Mouse (Mus musculus): ENCODE results near the gene Capn7. TPM values are rescaled to one million over a fixed set of nuclear protein-coding genes. Genes with fewer than 3 reads are reported as not detected.

The Capn7 gene
- total RNA-seq, 1 experiment from 2014 or later, result 79.4 TPM

DNA sequence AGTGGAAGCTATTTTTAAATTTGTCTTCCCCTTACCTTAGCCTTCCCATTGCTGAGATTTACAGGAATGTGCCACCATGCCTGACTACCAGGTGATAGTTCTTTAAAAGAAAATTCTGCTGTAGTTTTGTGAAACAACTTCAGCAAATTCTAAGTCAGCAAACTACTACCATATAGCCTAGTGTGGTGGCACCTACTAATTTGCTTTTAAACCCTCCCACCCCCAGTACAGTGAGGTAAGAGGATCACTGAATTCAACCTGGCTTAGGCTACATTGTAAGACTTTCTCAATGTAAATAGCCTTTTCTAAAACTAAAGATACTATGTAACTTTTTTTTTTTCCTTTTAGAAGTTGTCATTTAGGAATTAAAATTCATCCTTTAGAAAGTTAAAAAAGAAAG is 1.5 kb downstream of the Capn7 start:
- ATAC-seq (replicated peaks in 1 of 2; ENCODE audit: insufficient read depth in 1 of 2, low FRiP score in 2 of 2, low TSS enrichment in 1 of 2, low read depth in 1 of 2, poor library complexity in 2 of 2, severe bottlenecking in 2 of 2), result no peak

DNA sequence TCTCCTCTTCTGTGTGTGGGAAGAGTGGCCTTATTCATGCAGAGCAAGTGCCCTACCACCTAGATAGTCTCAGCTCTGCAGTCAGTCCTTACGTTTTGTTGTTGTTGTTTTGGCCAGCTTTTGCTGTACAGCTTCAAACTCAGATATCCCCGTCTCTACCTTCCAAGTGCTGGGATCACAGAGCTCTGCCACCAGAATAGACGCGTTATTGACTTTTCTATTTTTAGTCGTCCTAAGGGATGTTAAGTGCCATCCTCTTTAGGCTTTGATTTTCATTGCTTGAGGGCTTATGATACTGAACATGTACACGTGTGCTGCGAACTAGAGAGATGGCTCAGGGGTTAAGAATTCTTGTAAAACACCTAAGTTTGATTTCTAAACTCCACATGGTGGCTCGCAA is 6.8 kb downstream of the Capn7 start:
- ATAC-seq (replicated peaks in 1 of 2; ENCODE audit: insufficient read depth in 1 of 2, low FRiP score in 2 of 2, low TSS enrichment in 1 of 2, low read depth in 1 of 2, poor library complexity in 2 of 2, severe bottlenecking in 2 of 2), result no peak

DNA sequence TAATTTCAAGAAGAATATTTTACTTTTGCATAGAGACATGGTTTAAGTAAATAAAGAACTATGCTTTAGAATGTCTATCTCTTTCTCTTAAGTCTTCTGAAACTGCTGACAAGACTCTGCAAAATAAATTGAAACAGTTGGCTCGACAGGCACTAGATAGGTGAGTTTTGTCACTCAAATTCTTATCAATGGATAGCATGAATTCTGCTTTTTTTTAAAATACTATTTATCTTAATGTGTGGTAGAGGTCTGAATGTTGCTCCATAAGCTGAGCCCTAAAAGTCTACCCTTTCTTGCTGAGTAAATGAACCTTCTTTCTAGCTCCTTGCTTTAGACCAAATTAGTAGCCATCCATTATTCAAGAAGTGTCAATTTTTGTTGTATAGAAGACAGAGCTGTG is 8.9 kb downstream of the Capn7 start:
- no peak for ATAC-seq (replicated peaks in 1 of 2; ENCODE audit: insufficient read depth in 1 of 2, low FRiP score in 2 of 2, low TSS enrichment in 1 of 2, low read depth in 1 of 2, poor library complexity in 2 of 2, severe bottlenecking in 2 of 2)

DNA sequence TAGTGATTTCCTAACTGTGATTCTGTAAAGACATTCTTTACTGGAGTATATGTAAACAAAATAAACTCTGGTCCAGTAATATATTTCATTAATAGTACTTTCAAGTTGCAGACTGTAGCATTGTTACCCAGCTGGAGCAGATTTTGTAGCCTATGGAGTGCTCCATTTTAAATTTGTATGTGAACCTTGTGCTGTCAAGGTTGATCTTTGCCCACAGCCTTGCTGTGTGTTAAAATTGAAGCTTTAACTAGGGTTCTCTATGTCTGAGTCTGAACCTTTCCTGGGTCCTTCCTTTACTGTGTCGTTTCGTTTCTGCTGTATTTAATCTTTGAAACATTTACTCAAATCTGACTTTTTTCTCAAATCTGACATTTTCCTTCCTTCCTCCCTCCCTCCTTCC is 25.8 kb downstream of the Capn7 start:
- no peak for ATAC-seq (replicated peaks in 1 of 2; ENCODE audit: insufficient read depth in 1 of 2, low FRiP score in 2 of 2, low TSS enrichment in 1 of 2, low read depth in 1 of 2, poor library complexity in 2 of 2, severe bottlenecking in 2 of 2)

DNA sequence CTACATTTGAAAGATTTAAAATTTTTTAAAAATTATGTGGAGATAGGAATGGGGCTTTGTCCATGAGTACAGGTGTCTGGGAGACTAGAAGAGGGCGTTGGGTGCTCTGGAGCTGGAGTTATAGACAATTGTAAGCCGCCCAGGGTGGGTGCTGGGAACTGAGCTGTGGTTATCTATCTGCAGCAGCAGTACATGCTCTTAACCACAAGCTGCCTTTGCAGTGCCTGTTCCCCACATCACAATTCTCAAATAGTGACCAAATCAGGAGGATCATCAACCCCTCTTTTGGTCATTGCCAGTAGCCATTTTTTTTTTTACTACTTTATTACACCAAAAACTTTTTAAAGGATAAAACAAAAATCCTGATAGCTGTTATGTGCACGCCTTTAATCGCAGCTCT is 28.2 kb downstream of the Capn7 start:
- ATAC-seq (replicated peaks in 1 of 2; ENCODE audit: insufficient read depth in 1 of 2, low FRiP score in 2 of 2, low TSS enrichment in 1 of 2, low read depth in 1 of 2, poor library complexity in 2 of 2, severe bottlenecking in 2 of 2), result no peak

DNA sequence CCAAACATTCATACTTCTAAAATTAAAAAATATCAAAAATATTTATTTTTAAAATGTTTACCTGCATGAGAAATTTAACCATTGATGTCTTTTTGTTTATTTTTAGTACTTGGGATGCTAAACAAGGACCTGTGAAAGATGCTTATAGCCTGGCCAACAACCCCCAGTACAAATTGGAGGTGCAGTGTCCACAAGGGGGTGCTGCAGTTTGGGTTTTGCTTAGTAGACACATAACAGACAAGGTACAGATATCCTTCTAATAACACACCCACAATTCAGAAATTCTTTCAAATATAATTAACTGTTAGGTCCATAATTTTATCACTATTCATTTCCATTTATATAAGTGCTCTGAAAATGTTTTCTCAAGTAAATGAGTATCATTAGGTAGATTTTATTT is 28.9 kb downstream of the Capn7 start:
- ATAC-seq (replicated peaks in 1 of 2; ENCODE audit: insufficient read depth in 1 of 2, low FRiP score in 2 of 2, low TSS enrichment in 1 of 2, low read depth in 1 of 2, poor library complexity in 2 of 2, severe bottlenecking in 2 of 2), result peak in 1 of 2 experiments; percentile 42; a peak in 1 of 4 replicates

DNA sequence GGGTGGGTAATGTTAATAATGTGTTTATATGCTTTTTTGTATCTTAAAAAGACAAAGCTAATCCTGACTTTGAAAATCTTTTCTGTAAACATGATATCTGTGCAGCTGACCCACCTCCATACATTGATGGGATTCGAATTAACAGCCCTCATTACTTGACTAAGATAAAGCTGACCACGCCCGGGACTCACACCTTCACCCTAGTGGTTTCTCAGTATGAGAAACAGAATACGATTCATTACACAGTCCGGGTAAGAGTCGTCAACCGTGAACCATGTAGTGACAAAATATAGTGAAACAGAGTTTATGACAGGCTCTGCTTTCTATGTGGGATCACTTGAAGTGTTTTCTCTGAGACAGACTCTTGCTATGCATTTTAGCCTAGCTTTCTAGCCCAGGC is 31.5 kb downstream of the Capn7 start:
- no peak for ATAC-seq (replicated peaks in 1 of 2; ENCODE audit: insufficient read depth in 1 of 2, low FRiP score in 2 of 2, low TSS enrichment in 1 of 2, low read depth in 1 of 2, poor library complexity in 2 of 2, severe bottlenecking in 2 of 2)

DNA sequence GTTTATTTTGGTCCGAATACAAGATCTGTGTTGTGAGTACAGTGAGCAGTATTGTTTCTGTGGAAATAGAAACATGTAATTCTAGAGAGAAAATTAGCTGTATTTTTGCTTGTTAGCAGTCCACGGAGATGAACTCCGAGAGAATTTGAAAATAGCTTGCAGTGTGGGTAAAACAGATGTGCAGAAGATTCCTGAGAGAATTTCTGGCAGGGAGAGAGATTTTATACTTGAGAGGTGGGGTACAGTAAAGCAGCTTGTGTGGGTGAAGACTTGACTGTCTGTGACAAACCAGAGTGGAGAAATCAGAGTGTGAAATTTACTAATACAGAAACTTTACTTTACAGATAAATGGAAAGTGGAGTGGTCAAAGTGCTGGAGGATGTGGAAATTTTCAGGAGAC is 32.9 kb downstream of the Capn7 start:
- ATAC-seq (replicated peaks in 1 of 2; ENCODE audit: insufficient read depth in 1 of 2, low FRiP score in 2 of 2, low TSS enrichment in 1 of 2, low read depth in 1 of 2, poor library complexity in 2 of 2, severe bottlenecking in 2 of 2), result no peak

DNA sequence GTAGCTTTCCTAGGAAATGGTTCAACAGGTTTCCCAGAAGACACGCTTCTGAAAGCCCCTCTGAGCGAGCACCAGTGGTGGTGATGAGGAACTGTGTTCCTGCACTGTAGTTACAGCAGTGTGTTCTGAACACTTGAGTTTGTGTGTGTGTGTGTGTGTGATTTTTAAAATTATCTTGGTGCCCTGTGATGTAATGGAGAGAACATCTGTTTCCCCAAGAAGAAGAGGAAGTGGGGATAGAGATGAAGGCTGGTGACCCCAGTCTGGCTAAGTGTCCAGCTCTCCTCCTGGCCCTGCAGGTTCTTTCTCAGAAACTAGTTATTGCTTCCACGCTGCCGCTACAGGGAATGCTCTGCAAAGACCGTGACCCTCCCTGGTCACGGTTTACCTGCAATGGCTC is 38.0 kb downstream of the Capn7 start:
- no peak for ATAC-seq (replicated peaks in 1 of 2; ENCODE audit: insufficient read depth in 1 of 2, low FRiP score in 2 of 2, low TSS enrichment in 1 of 2, low read depth in 1 of 2, poor library complexity in 2 of 2, severe bottlenecking in 2 of 2)

DNA sequence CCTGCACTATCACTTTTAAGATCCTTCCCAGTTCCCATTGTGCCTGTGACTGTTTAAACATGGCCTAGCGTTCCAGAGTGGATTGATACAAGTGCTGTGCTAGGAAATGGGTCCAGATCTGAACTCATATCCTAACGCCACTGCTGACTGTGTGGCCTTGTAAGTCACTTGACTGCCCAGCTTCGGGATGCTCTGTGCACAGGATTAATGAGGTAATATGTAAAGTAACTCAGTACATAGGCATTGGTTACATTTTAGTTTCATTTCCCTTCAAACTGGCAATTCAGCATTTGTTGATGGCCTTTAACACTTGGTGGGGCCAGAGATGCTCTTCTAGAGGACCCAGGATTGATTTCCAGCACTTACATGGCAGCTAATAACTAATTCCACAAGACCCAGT is 39.9 kb downstream of the Capn7 start:
- ATAC-seq (replicated peaks in 1 of 2; ENCODE audit: insufficient read depth in 1 of 2, low FRiP score in 2 of 2, low TSS enrichment in 1 of 2, low read depth in 1 of 2, poor library complexity in 2 of 2, severe bottlenecking in 2 of 2), result no peak

DNA sequence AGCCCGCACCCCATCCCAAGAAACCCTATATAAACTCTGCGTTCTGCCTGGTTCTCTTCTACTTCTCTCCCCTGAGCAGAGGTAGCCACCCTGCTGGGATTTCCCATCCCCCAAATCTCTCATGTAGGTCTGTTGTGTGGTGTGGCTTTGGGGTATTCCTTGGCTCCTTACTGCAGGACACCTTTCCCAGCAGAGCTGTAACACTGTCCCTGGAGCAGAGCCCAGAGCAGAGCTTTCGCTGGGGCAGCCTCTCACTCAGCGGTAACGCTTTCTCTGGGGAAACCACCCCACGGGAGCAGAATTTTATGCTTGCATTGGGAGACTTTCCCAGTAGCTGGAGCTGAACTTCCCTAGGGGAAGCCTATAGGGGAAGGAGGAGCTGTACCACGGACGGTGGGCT is 45.8 kb downstream of the Capn7 start:
- no peak for ATAC-seq (replicated peaks in 1 of 2; ENCODE audit: insufficient read depth in 1 of 2, low FRiP score in 2 of 2, low TSS enrichment in 1 of 2, low read depth in 1 of 2, poor library complexity in 2 of 2, severe bottlenecking in 2 of 2)

DNA sequence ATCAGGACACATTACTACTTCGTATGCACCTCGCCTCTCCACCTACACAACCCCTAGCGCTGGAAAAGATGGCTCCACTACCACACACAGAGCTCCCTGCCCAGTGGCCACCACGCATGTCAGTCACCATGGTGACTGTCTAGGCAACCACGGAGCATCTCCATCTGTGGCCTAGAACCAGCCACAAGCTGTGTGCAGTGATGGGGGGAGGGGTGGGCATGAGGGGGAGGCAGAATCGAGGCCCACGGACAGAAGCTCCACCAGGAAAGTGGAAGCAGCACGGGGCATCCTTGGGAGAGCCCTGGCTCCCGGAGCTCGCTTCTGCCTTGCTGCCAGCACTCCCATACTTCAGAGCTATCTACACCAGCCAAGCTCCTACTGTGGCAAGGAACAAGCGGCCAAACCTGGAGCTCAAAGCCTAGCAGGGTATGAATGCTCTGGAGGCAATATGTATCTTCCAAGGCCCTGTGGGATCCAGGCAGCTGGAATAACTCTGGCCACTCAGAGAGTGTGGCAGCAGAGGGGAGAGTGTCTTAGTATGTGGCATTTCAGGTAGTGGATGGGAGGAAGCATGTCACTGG is 47.1 kb downstream of the Capn7 start:
- ATAC-seq (replicated peaks in 1 of 2; ENCODE audit: insufficient read depth in 1 of 2, low FRiP score in 2 of 2, low TSS enrichment in 1 of 2, low read depth in 1 of 2, poor library complexity in 2 of 2, severe bottlenecking in 2 of 2), result no peak

DNA sequence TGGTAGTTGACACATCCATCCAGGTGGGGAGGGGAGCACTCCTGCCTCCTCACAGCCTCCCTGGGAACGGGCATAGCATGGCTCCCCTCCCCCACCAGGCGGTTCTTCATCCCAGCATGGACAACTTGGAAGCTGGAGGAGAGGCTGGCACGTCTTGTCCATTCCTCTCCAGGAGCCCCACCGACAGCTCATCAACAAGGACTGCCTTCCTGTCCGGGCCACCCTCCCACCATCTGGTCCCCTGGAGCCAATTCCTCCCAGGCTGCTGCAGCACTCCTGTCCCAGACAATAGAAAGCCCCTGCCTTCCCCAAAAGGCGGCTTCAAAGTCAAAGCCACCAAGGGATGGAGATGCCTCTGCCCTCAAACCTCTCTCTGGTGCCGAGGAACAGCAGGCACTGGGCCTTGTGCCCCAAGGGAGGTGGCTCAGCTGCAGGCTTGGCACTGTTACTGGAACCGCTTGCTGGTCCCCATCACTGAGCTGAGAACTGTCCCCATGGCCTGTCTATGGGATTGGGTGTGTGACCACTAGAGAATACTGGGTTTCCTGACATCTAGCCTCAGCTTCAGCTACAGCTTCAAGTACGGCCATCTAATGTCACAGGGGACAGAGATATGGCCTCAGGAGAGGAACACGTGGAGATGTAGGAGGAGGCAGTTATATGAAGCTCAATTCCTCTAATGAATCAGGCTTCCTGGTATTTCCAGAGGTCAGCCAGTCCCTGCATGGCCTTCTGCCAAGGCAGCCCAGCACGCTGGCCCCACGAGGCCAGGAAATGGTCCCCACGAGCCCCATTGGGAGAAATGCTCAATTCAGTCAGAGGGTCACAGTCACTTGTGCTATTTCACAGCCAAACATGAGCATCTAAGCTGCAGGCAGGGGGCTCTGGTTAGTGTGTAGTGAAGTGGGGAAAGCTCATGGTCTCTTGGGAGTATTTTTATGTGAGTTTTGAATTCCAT is 48.2 kb downstream of the Capn7 start:
- ATAC-seq (replicated peaks in 1 of 2; ENCODE audit: insufficient read depth in 1 of 2, low FRiP score in 2 of 2, low TSS enrichment in 1 of 2, low read depth in 1 of 2, poor library complexity in 2 of 2, severe bottlenecking in 2 of 2), result no peak

DNA sequence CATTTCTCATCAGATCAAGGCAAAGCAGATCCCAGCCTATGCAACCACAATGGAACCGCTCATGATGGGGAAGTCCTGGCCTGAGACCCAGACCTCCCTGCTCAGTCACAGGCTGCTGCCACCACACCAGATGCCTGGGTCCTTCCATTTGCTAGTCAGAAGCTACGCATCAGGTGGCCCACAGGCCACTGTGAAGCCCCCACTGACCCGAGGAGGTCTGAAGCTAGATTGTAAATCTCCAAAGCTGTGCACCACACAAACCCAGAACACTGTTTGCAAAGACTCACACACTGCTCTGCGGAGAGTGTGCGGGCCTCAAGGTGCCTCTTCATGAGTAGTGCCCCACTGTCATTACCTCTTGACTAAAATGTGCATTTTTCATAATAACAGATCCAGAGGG is 49.0 kb downstream of the Capn7 start:
- ATAC-seq (replicated peaks in 1 of 2; ENCODE audit: insufficient read depth in 1 of 2, low FRiP score in 2 of 2, low TSS enrichment in 1 of 2, low read depth in 1 of 2, poor library complexity in 2 of 2, severe bottlenecking in 2 of 2), result no peak

DNA sequence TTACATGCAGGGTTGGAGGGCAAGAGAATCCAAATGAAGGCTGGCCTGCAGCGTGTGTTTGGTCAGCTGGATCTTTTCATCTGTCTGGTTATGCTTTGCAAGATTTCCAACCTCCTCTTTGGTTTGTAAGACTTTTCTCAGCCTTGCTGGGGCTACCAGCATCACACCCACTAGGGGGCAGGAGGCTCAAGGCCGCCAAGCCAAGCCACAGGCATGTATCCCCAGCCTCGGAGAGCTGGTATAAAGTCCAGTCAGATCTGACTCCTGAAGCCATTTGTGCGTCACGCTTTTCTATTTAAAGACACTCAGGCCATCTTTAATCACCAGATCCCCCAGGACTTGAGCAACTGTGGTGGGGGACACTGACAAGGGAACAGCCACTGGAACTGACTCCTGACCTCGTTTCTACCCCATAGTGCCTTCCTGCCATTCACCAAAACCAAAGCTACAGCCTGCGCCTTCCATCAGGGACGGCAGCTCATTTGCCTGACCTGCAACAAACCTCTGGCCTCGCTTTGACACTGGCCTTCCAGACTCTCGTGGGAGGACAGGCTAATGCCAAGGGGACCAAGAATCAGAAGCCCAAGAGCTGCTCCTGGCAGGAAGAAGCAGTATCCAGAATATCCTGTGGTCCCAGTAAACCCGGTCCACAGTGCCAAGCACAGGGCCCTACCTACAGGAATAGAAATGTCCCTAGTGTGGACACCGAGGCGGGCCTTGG is 49.7 kb downstream of the Capn7 start:
- peak; percentile 73 to 81 for ATAC-seq (replicated peaks in 1 of 2; ENCODE audit: insufficient read depth in 1 of 2, low FRiP score in 2 of 2, low TSS enrichment in 1 of 2, low read depth in 1 of 2, poor library complexity in 2 of 2, severe bottlenecking in 2 of 2)

DNA sequence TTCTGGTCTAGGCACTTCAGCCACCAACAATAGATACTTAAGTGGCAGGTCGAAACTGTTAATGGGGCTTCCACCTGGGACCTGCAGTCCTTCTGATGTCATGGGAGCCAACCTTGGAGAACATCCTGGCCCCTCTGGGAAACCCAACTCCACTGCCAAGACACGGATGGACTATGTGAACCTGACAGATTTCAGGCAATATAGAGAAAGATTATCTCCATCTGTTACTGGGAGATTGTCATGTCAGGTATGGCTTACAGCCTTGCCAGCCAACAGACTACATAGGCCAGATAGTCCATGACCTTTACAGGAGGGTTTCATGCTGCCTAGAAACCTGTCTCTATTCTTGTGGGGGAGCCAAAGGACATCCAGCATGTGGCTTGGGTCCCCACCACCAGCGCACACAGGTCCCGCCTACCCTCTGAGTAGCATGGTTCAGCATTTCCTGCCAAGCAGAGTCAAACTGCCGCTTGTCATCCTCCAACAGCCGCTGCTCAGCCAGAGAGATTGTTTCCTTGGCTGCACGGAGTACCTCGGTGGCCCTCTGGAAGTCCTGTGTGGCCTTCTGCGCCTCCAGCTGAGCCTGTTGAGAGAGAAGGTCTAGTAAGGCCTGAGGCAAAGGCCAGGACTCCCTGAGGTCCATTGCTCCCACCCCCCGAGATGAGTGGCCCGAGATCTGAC is 51.0 kb downstream of the Capn7 start:
- ATAC-seq (replicated peaks in 1 of 2; ENCODE audit: insufficient read depth in 1 of 2, low FRiP score in 2 of 2, low TSS enrichment in 1 of 2, low read depth in 1 of 2, poor library complexity in 2 of 2, severe bottlenecking in 2 of 2), result peak; percentile 22 to 62; a peak in 3 of 4 replicates

DNA sequence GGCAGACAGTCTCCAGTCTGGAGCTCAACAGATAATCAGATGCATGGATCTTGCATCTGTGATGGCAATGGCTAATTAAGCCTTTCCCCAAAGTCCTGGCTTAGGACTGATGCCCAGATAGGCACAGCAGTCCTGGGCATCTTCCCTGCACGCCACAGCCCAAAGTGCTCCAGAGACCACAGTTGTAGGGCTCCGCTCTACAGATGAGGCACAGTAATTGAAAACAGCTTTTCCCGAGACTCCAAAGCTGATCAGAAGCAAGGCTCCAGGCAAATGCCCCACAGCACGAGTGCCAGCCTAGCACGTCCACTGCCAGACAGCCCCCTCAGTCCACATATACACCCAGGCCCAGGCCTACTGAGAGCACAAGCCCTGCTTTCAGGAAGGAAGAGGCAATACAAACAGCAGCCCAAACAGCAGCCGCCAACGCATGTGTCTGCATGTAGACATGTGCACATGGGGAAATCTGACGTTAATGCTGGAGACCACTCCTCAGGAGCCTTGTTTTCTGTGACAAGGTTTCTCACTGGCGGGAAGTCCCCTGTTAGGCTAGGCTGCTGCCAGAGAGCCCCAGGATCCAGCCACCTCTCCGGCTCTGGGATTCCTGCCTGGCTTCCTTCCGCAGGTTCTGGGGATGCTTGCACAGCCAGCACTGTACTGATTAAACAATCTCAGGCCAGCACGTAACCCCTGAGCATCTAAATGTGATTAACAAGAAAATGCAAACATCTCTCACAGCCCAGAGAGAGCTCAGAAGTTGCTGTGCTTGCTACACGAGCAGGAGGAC is 51.8 kb downstream of the Capn7 start:
- no peak for ATAC-seq (replicated peaks in 1 of 2; ENCODE audit: insufficient read depth in 1 of 2, low FRiP score in 2 of 2, low TSS enrichment in 1 of 2, low read depth in 1 of 2, poor library complexity in 2 of 2, severe bottlenecking in 2 of 2)

Measured in hematopoietic stem cell, adult 5-6 weeks (primary cell).